In genomic region chr6:146110832-146111741, GRCm38 (mm10) we compare ENCODE assay signal across 9 mouse cellular contexts.
DNase-seq lines count a peak whose midpoint lies in the region; ATAC-seq and TF ChIP-seq lines count a peak whose summit lies in the region.
"Had no signal": no experiment of that assay in that cellular context is flagged by ENCODE, and none has a peak within 500 bp of the region (broad histone marks: within the 10 kb centered on the region; RNA-seq: fewer than 3 reads in every experiment).

No protein-coding gene starts in this region.

- H3K9ac ChIP-seq in lung, postnatal 0 days (replicated peaks; ENCODE audit: low read depth), result no peak overlapping the region

- H3K9me3 ChIP-seq in lung, postnatal 0 days (ENCODE audit: low read length), result no peaks in the 10 kb centered on the region

- ATAC-seq in lung, postnatal 0 days, result peak; percentile 26; the same call in 1 of the 2 replicates

- no peak for TF ChIP-seq EP300 in lung, postnatal 0 days (IDR thresholded peaks at IDR 0.05)

- H3K27me3 ChIP-seq in lung, postnatal 0 days (replicated peaks; ENCODE audit: insufficient read depth, low read length), result no peaks in the 10 kb centered on the region

- H3K4me1 ChIP-seq in lung, postnatal 0 days (ENCODE audit: insufficient read depth, low read depth, low read length), result no peaks in the 10 kb centered on the region

- intact Hi-C loops in left cerebral cortex, postnatal 4 days (cut with DNase I), result no loop called here

- WGBS in lung, postnatal 0 days, result 46% methylated on average over 21 of the region's 21 CpGs

- no peak overlapping the region for H3K27ac ChIP-seq in lung, postnatal 0 days (ENCODE audit: low read length)

- H3K4me3 ChIP-seq in lung, postnatal 0 days (ENCODE audit: low read depth, low read length), result no peak overlapping the region

- H3K36me3 ChIP-seq in lung, postnatal 0 days (ENCODE audit: insufficient read depth, low read length), result no peaks in the 10 kb centered on the region

- H3K4me2 ChIP-seq in lung, postnatal 0 days (replicated peaks; ENCODE audit: low read depth, low read length), result no peak overlapping the region
- H3K4me2 ChIP-seq: heart, embryonic 11.5 days had no signal

- no peak for TF ChIP-seq CTCF in lung, postnatal 0 days (IDR thresholded peaks at IDR 0.05)

- peak; percentile 31 for DNase-seq in cerebellum, adult 11-12 months
- no peak for DNase-seq in cerebellum, adult 18-20 months
- peak; percentile 40 for DNase-seq in lung, postnatal 0 days (ENCODE audit: low spot score)
- no peak for DNase-seq in lung, adult 18-20 months
- DNase-seq in left cerebral cortex, postnatal 4 days, result peak; percentile 43
- DNase-seq in retina, postnatal 1 day, result peak; percentile 76
- no peak for DNase-seq in ovary, postnatal 36 days (ENCODE audit: low spot score)
- DNase-seq in T-cell, adult 2 months (ENCODE audit: low spot score), result no peak

Comparison
In these comparisons a context has a peak if more than half of its experiments do, and no peak if none do; other contexts are left out.
1. DNase-seq: peak in cerebellum, adult 11-12 months (single experiment), lung, postnatal 0 days (single experiment), left cerebral cortex, postnatal 4 days (single experiment) and retina, postnatal 1 day (single experiment); none in cerebellum, adult 18-20 months (0 of 2), lung, adult 18-20 months (0 of 2), ovary, postnatal 36 days (single experiment) and T-cell, adult 2 months (single experiment).